21 mouse cellular contexts compared by ENCODE assay signal in genomic region chr8:106865354-106865753, GRCm38 (mm10). TPM values are rescaled to one million over a fixed set of nuclear protein-coding genes. Genes with fewer than 3 reads are reported as not detected.
DNase-seq lines count a peak whose midpoint lies in the region; ATAC-seq and TF ChIP-seq lines count a peak whose summit lies in the region.
"Had no signal": no experiment of that assay in that cellular context is flagged by ENCODE, and none has a peak within 500 bp of the region (broad histone marks: within the 10 kb centered on the region; RNA-seq: fewer than 3 reads in every experiment).

No protein-coding gene starts in this region.

- no peak overlapping the region for H3K4me3 ChIP-seq in hindbrain, postnatal 0 days (ENCODE audit: low read length)
- H3K4me3 ChIP-seq in hindbrain, embryonic 11.5 days (ENCODE audit: low read depth, low read length), result no peak overlapping the region
- no peak overlapping the region for H3K4me3 ChIP-seq in forebrain, embryonic 16.5 days (replicated peaks; ENCODE audit: low read length)
- H3K4me3 ChIP-seq: hindbrain, embryonic 12.5 days; kidney, embryonic 15.5 days; midbrain, embryonic 12.5 days; myocyte had no signal

- peak; percentile 49; the same call in 1 of the 2 replicates for ATAC-seq in hindbrain, postnatal 0 days
- ATAC-seq in hindbrain, embryonic 11.5 days (ENCODE audit: low FRiP score), result no peak
- ATAC-seq in forebrain, embryonic 16.5 days, result peak; percentile 74
- ATAC-seq: activated CD4-positive, CD25-positive, alpha-beta regulatory T cell, adult 4 months; CD4-positive, CD25-positive, alpha-beta regulatory T cell, adult 4 months; intestine, postnatal 0 days; lung, postnatal 0 days had no signal

- peak; percentile 20 for DNase-seq in cerebellum, adult 11 months
- DNase-seq in cerebellum, adult 8-10 months, result no peak
- peak; percentile 13 for DNase-seq in hindbrain, postnatal 0 days (ENCODE audit: low spot score)
- no peak for DNase-seq in hindbrain, embryonic 11.5 days (ENCODE audit: low spot score)
- DNase-seq in cerebellum, adult 18-20 months, result peak; percentile 33 to 40
- no peak for DNase-seq in gastrocnemius, postnatal 14 days
- no peak for DNase-seq in thymus, postnatal 14 days
- DNase-seq: adrenal gland, postnatal 10 days; gastrocnemius, postnatal 25 days; kidney, postnatal 4 days; liver; thymus, postnatal 25 days had no signal

- H3K9me3 ChIP-seq in hindbrain, postnatal 0 days (ENCODE audit: low read length), result no peaks in the 10 kb centered on the region
- H3K9me3 ChIP-seq in hindbrain, embryonic 11.5 days (ENCODE audit: control insufficient read depth, low read length), result no peaks in the 10 kb centered on the region
- H3K9me3 ChIP-seq in forebrain, embryonic 16.5 days (ENCODE audit: control insufficient read depth, low read length), result no peaks in the 10 kb centered on the region
- H3K9me3 ChIP-seq: hindbrain, embryonic 12.5 days; kidney, embryonic 15.5 days; midbrain, embryonic 12.5 days had no signal

- WGBS in hindbrain, postnatal 0 days, result 68% methylated on average over 9 of the region's 9 CpGs
- 70% methylated on average over 9 of the region's 9 CpGs for WGBS in hindbrain, embryonic 11.5 days
- 60% methylated on average over 9 of the region's 9 CpGs for WGBS in forebrain, embryonic 16.5 days

- H3K4me1 ChIP-seq in hindbrain, postnatal 0 days (ENCODE audit: insufficient read depth, low read length), result no peaks in the 10 kb centered on the region
- H3K4me1 ChIP-seq in hindbrain, embryonic 11.5 days (replicated peaks; ENCODE audit: control insufficient read depth, insufficient read depth, low read length), result peaks cover 2% of the 10 kb centered on the region; the same call in 1 of the 2 replicates
- H3K4me1 ChIP-seq in forebrain, embryonic 16.5 days (replicated peaks; ENCODE audit: control insufficient read depth, insufficient read depth, low read length), result peaks cover 8% of the 10 kb centered on the region

- no peak for TF ChIP-seq CTCF in hindbrain, postnatal 0 days (IDR thresholded peaks at IDR 0.05; ENCODE audit: low read depth)

- no peaks in the 10 kb centered on the region for H3K27me3 ChIP-seq in hindbrain, postnatal 0 days (ENCODE audit: insufficient read depth, low read length)
- peaks cover 7% of the 10 kb centered on the region for H3K27me3 ChIP-seq in hindbrain, embryonic 11.5 days (ENCODE audit: control insufficient read depth, insufficient read depth, low read length)
- peaks cover 11% of the 10 kb centered on the region for H3K27me3 ChIP-seq in forebrain, embryonic 16.5 days (replicated peaks; ENCODE audit: control insufficient read depth, insufficient read depth, low read length)

- H3K4me2 ChIP-seq in hindbrain, postnatal 0 days (ENCODE audit: low read depth, low read length), result no peak overlapping the region
- no peak overlapping the region for H3K4me2 ChIP-seq in hindbrain, embryonic 11.5 days (replicated peaks; ENCODE audit: low read depth, low read length)
- H3K4me2 ChIP-seq in forebrain, embryonic 16.5 days (ENCODE audit: low read length), result no peak overlapping the region
- H3K4me2 ChIP-seq: hindbrain, embryonic 12.5 days; kidney, embryonic 15.5 days; midbrain, embryonic 12.5 days had no signal

- intact Hi-C loops in gastrocnemius, postnatal 14 days (cut with DNase I; ENCODE audit: low total_unique reads), result no loop called here

- no peak overlapping the region for H3K9ac ChIP-seq in hindbrain, postnatal 0 days (replicated peaks; ENCODE audit: low read length)
- H3K9ac ChIP-seq in hindbrain, embryonic 11.5 days (ENCODE audit: low read depth, low read length), result no peak overlapping the region
- H3K9ac ChIP-seq in forebrain, embryonic 16.5 days (replicated peaks; ENCODE audit: low read depth, low read length), result no peak overlapping the region
- H3K9ac ChIP-seq: hindbrain, embryonic 12.5 days; kidney, embryonic 15.5 days; midbrain, embryonic 12.5 days had no signal

- H3K27ac ChIP-seq in hindbrain, postnatal 0 days, result no peak overlapping the region
- no peak overlapping the region for H3K27ac ChIP-seq in hindbrain, embryonic 11.5 days (ENCODE audit: low read depth, low read length)
- no peak overlapping the region for H3K27ac ChIP-seq in forebrain, embryonic 16.5 days (ENCODE audit: low read length)
- H3K27ac ChIP-seq: hindbrain, embryonic 12.5 days; kidney, embryonic 15.5 days; midbrain, embryonic 12.5 days had no signal

- H3K36me3 ChIP-seq in hindbrain, postnatal 0 days (ENCODE audit: insufficient read depth, low read length), result no peaks in the 10 kb centered on the region
- no peaks in the 10 kb centered on the region for H3K36me3 ChIP-seq in hindbrain, embryonic 11.5 days (ENCODE audit: control insufficient read depth, insufficient read depth, low read length)
- H3K36me3 ChIP-seq in forebrain, embryonic 16.5 days (ENCODE audit: control insufficient read depth, insufficient read depth), result no peaks in the 10 kb centered on the region
- H3K36me3 ChIP-seq: hindbrain, embryonic 12.5 days; kidney, embryonic 15.5 days; midbrain, embryonic 12.5 days had no signal

RNA-seq across cellular contexts. Expression of gene Has3, which starts 4.7 kb away (rescaled TPM):
- 20.0 and 21.0 TPM in 2 replicates for total RNA-seq in hindbrain, postnatal 0 days (2014; rRNA removed)
- 0.63 and 1.2 TPM in 2 replicates for polyA plus RNA-seq in hindbrain, postnatal 0 days (2015; fragmentation: Nextera tagmentation; extraction: Ambion mirVana)
- polyA plus RNA-seq in hindbrain, embryonic 11.5 days (2014; fragmentation: Nextera tagmentation; extraction: Ambion mirVana), result 0.29 and 0.39 TPM in 2 replicates
- polyA plus RNA-seq in forebrain, embryonic 16.5 days (2015; fragmentation: Nextera tagmentation; extraction: Ambion mirVana), result 0.96 and 1.7 TPM in 2 replicates
- total RNA-seq in gastrocnemius, postnatal 14 days (2021), result 1 to 10 TPM; 1.3 to 2.3 TPM

RNA-seq across cellular contexts. Expression of gene Utp4, which starts 28.1 kb away (rescaled TPM):
- 21.1 and 25.5 TPM in 2 replicates for total RNA-seq in hindbrain, postnatal 0 days (2014; rRNA removed)
- polyA plus RNA-seq in hindbrain, postnatal 0 days (2015; fragmentation: Nextera tagmentation; extraction: Ambion mirVana), result 28.7 and 29.5 TPM in 2 replicates
- polyA plus RNA-seq in hindbrain, embryonic 11.5 days (2014; fragmentation: Nextera tagmentation; extraction: Ambion mirVana), result 65.7 and 73.0 TPM in 2 replicates
- polyA plus RNA-seq in forebrain, embryonic 16.5 days (2015; fragmentation: Nextera tagmentation; extraction: Ambion mirVana), result 48.6 and 52.4 TPM in 2 replicates
- total RNA-seq in gastrocnemius, postnatal 14 days (2021), result 10 to 100 TPM; 15.7 to 19.5 TPM

Comparison
In these comparisons a context has a peak if more than half of its experiments do, and no peak if none do; other contexts are left out.
1. DNase-seq: peak in cerebellum, adult 11 months (single experiment), hindbrain, postnatal 0 days (single experiment) and cerebellum, adult 18-20 months (2 of 2); none in cerebellum, adult 8-10 months (single experiment), hindbrain, embryonic 11.5 days (single experiment), gastrocnemius, postnatal 14 days (single experiment) and thymus, postnatal 14 days (single experiment).